Mouse (Mus musculus) forebrain, embryonic 10.5 days (tissue): ENCODE measurements around the gene Narfl. TPM values are rescaled to one million over a fixed set of nuclear protein-coding genes. Genes with fewer than 3 reads are reported as not detected.

Experiments used
- DNase-seq: peaks from one replicate; pipeline ENCODE4 v3.0.0-alpha.2; 2017; ENCODE audit warnings: low spot score; ENCODE audit errors: extremely low spot score
- H3K27ac ChIP-seq: fragments of 300-500 bp; sonication (generic); 2 replicates; pipeline ENCODE4 v1.5.1; 2016; ENCODE audit warnings: mild to moderate bottlenecking
- H3K27me3 ChIP-seq: fragments of 300-500 bp; sonication (generic); 2 replicates; pipeline ENCODE4 v1.6.1; 2016; ENCODE audit warnings: mild to moderate bottlenecking; ENCODE audit not compliant: poor library complexity, severe bottlenecking
- H3K36me3 ChIP-seq: fragments of 300-500 bp; sonication (generic); replicated peaks from 2 replicates; pipeline ENCODE4 v1.6.1; 2016; ENCODE audit warnings: mild to moderate bottlenecking, moderate library complexity
- H3K4me1 ChIP-seq: fragments of 300-500 bp; sonication (generic); 2 replicates; pipeline ENCODE4 v1.6.1; 2016
- H3K4me3 ChIP-seq: fragments of 300-500 bp; sonication (generic); 2 replicates; pipeline ENCODE4 v1.5.1; 2016; ENCODE audit warnings: mild to moderate bottlenecking, moderate library complexity
- H3K9me3 ChIP-seq: fragments of 300-500 bp; sonication (generic); 2 replicates; pipeline ENCODE4 v1.6.1; 2016; ENCODE audit warnings: mild to moderate bottlenecking, moderate library complexity
- WGBS: fragments of 180-500 bp; shearing (Covaris S2); methylation state at CpG from one replicate; pipeline ENCODE4 v1.1.7; 2016; 5-methylcytosine and 5-hydroxymethylcytosine counted together
- polyA plus RNA-seq: library from polyadenylated mRNA; unstranded; fragments of >200 nt; fragmentation: Nextera tagmentation; extraction: Ambion mirVana; gene quantifications from 2 replicates; pipeline ENCODE4 v1.2.1, GENCODE M21; 2016

The Narfl gene
- polyA plus RNA-seq, 1 experiment from 2014 or later: 26.1 TPM

DNA sequence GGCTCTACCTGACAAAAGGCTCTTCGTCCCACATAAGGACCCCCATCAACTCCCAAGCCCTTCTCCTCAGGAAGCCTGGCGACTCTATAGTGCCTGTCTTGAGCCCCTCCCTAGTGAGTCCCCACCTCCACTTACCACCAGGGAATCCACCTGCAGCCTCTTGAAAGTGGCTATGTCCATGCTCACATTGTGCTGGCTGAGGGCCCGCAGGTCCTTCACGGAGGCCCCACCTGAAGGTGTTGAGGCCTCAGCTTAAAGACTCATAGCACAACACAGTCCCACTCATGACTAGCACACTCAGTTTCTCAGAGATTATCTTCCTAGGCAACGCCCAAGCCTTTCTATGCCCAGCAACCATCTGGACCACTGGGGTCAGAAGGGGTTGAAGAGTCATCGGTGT is 24.3 kb upstream of the Narfl start:
- Histone ChIP-seq H3K9me3 (no peaks in the 10 kb centered on the region), H3K4me1 (peaks cover 9% of the 10 kb centered on the region; the same call in 1 of the 2 replicates), H3K27me3 (0 out of 2 replicates have a peak, but pooled peaks cover 2% of the 10 kb centered on the region), H3K4me3 (no peak overlapping the region), H3K27ac (no peak overlapping the region), H3K36me3 (no peaks in the 10 kb centered on the region)
- WGBS: 86% methylated on average over 6 of the region's 6 CpGs
- DNase-seq: no peak

DNA sequence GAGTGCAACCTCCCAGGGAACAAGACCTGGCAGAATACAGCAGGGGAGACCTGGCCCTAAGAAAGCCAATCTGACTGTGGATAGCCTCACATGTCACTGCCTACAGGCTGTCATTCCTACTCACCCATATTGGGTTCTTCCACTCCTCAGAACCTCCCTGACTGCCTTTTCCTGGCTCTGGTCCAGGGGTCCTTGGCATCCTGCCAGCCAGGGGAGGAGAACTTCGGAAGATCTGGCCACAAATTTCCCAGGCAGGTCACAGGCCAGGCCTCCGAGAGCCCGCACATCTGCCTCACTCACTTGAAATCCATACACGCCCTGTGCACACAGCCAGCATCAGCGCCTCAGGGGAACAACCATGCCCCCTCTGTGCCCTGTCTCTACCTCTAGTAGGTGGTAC is 22.1 kb upstream of the Narfl start:
- 85% methylated on average over 5 of the region's 5 CpGs for WGBS
- Histone ChIP-seq H3K4me3 (no peak overlapping the region), H3K27ac (no peak overlapping the region), H3K36me3 (no peaks in the 10 kb centered on the region), H3K27me3 (0 out of 2 replicates have a peak, but pooled peaks cover 4% of the 10 kb centered on the region), H3K4me1 (peaks cover 17% of the 10 kb centered on the region; the same call in 1 of the 2 replicates), H3K9me3 (no peaks in the 10 kb centered on the region)
- no peak for DNase-seq

DNA sequence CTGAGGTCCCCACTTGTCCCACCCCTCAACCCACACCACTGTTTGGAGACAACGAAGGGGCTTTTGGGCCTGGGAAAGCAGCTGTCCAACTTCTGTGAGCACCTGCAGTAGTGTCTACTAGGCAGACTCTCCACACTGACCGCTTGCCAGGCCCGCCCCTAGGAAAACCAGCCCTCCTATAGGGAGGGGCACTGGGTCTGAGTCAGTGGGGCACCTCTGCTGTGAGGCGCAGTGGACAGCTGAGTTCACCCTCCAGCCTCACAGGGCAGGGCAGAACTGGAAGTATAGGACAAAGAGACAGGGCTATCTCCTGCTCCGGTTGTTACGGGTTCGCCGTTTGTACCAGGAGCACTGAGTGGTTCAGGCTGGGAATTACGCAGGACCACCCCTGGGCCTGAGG is 19.3 kb upstream of the Narfl start, which contains the start of gene Msln:
TSS of gene Msln (minus strand) at position 138 of the 400 bp plus-strand sequence.
- WGBS: 85% methylated on average over 9 of the region's 9 CpGs
- no peak for DNase-seq
- 0 out of 2 replicates have a peak within 1 kb of the TSS, but pooled peaks have one; percentile 35 for H3K27ac ChIP-seq
- peaks cover 20% of the 10 kb centered on the region; the same call in 1 of the 2 replicates for H3K4me1 ChIP-seq
- H3K27me3 ChIP-seq: 0 out of 2 replicates have a peak, but pooled peaks cover 5% of the 10 kb centered on the region
- no peak within 1 kb of the TSS for H3K4me3 ChIP-seq
- H3K36me3 ChIP-seq: no peaks in the 10 kb centered on the region
- H3K9me3 ChIP-seq: no peaks in the 10 kb centered on the region

DNA sequence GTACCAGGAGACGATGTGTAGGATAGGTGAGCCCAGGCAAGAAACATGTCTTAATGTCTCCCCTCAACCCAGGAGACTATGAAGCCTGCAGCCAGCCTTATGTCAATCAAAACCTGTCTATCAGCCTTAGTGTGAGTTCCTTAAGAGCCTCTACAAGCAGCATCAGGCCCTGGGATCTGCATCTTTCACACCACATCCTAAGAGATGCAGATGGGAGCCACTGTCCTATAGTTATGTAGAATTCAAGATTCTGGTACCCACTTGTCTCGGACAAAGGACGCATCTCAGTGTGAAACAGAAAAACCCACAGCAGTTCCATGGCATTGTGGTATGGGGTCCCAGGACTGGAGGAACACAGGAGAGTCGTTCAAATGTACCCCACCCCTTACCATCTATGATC is 18.5 kb upstream of the Narfl start:
- no peak for DNase-seq
- H3K9me3 ChIP-seq: no peaks in the 10 kb centered on the region
- WGBS: 84% methylated on average over 4 of the region's 4 CpGs

DNA sequence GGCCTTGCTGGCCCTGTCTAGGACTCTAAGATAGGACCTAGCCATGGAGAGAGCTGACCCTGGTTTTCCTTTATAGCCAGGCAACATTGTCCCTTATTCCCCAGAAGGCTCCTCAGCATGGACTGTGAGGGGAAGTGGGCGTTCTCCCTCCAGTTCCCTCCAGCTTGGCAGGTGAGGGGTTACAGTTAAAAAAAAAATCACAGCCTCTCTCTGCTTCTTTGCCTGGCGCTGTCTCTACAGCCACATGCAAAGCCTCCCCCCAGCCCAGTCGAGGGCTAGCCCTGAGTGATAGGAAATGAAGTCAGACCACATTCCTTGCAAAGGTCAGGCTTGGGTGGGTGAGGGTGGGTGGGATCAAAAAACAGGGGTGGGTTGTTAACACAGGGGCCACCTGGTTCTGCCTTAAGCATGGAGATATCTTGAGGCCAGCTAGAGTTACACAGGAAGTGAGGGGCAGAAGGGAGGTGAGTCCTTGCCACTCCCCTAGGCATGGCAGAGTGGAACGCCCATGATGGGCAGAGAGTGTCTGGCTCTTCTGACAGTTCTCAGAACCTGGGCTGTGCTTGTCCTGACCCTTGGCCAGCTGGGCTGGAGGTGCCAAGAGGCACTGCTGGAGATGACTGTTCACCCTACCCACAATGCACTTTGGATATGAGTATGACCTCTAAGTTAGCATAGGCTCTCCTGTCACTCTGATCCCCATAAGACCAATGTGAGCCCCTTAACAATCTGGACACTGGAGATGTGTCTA is 17.8 kb upstream of the Narfl start:
- no peaks in the 10 kb centered on the region for H3K9me3 ChIP-seq
- WGBS: 66% methylated on average over 4 of the region's 4 CpGs
- 0 out of 2 replicates have a peak, but pooled peaks cover 7% of the 10 kb centered on the region for H3K27me3 ChIP-seq
- H3K4me3 ChIP-seq: no peak overlapping the region
- H3K4me1 ChIP-seq: peaks cover 20% of the 10 kb centered on the region; the same call in 1 of the 2 replicates
- no peaks in the 10 kb centered on the region for H3K36me3 ChIP-seq
- DNase-seq: no peak
- H3K27ac ChIP-seq: 0 out of 2 replicates have a peak overlapping the region, but pooled peaks have one; percentile 8

More for the DNA sequence above, 18.5 kb upstream of the Narfl start:
- H3K27me3 ChIP-seq: 0 out of 2 replicates have a peak, but pooled peaks cover 7% of the 10 kb centered on the region
- no peak overlapping the region for H3K4me3 ChIP-seq
- H3K36me3 ChIP-seq: no peaks in the 10 kb centered on the region
- H3K4me1 ChIP-seq: peaks cover 20% of the 10 kb centered on the region; the same call in 1 of the 2 replicates
- 0 out of 2 replicates have a peak overlapping the region, but pooled peaks have one; percentile 35 for H3K27ac ChIP-seq

DNA sequence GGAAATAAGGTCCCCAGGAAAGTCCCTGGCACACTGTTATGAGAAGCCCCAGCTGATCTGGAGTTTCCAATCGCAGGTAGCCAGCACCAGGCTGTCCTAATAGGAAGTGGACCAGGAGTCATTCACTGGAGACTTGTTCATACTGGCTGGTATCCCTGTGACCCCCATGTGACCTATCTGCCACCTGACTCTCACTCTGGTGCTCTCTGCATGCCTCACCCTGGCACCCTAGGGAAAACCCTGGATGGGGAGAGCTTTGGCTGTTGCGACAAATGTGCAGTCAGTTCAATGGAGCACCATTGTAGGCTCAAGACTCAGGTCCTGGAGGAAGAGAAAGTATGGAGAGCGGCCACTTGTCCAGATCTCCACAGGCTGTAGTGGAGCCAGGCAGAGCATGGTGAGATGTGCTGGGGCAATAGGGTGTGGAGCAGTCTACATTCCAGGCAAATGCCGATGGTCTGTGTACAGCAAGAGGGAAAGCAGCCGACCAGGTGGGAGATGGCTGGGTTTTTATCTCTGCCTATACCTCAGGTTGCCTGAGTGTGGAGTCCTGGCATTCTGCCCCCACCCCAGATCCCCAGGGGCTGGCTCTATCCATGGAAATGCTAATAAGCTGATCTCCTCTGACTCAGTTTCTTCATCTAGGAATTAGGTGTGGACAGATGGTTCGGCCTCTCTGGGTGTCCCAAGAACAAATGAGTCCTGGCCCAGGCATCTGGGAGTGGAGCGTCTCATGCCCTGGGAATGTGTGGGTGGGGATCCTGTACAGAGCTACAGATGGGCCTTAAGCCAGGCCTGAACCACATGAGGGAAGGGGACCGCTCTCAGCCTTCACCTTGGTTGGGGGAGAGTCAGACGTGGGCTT is 17.0 kb upstream of the Narfl start:
- Histone ChIP-seq H3K27ac (no peak overlapping the region), H3K4me1 (peaks cover 20% of the 10 kb centered on the region; the same call in 1 of the 2 replicates), H3K36me3 (no peaks in the 10 kb centered on the region), H3K9me3 (no peaks in the 10 kb centered on the region), H3K27me3 (0 out of 2 replicates have a peak, but pooled peaks cover 7% of the 10 kb centered on the region), H3K4me3 (no peak overlapping the region)
- DNase-seq: no peak
- 88% methylated on average over 9 of the region's 9 CpGs for WGBS

DNA sequence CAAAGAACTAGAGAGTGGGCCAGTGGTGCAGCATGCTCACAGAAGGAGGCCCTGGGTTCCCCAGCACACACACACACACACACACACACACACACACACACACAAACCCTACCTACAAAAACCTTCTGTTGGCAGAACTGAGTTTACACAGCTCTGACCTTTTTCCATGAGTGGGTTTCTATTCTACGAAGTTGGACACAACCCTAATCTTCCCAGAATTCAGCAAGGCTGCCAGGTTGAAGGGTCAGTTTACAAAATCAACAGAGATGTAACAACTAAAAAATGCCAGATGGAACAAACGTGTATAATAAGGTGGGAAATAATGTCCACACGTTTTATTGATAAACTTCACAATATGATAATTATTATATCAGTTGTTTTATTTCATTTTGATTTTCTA is 15.9 kb upstream of the Narfl start:
- H3K4me1 ChIP-seq: peaks cover 26% of the 10 kb centered on the region; the same call in 1 of the 2 replicates
- no peak for DNase-seq
- H3K9me3 ChIP-seq: no peaks in the 10 kb centered on the region
- no peak overlapping the region for H3K27ac ChIP-seq
- no peaks in the 10 kb centered on the region for H3K36me3 ChIP-seq
- H3K4me3 ChIP-seq: no peak overlapping the region
- 77% methylated on average over 3 of the region's 3 CpGs for WGBS
- 0 out of 2 replicates have a peak, but pooled peaks cover 7% of the 10 kb centered on the region for H3K27me3 ChIP-seq

DNA sequence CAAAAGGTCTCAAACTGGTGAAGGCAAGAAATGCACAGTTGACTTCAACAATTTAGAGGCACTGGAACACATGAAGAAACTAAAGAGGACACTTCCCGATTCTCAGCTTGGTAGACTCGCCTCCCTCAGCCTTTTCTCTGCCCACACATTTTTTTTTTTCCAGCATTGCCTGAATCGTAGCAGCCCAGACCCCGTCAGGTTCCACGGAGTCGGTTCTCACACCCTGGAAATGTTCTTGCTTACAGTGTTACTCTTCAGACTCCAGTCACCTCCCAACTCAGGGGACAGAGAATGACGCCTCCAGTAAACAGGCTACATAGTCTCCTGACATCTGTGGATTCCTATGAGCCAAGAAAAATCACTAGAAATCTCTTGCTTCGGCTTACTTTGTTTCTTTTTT is 13.4 kb upstream of the Narfl start:
- 82% methylated on average over 8 of the region's 8 CpGs for WGBS
- Histone ChIP-seq H3K4me1 (peaks cover 21% of the 10 kb centered on the region; the same call in 1 of the 2 replicates), H3K27ac (no peak overlapping the region), H3K27me3 (0 out of 2 replicates have a peak, but pooled peaks cover 3% of the 10 kb centered on the region), H3K36me3 (no peaks in the 10 kb centered on the region), H3K9me3 (no peaks in the 10 kb centered on the region), H3K4me3 (no peak overlapping the region)
- no peak for DNase-seq

DNA sequence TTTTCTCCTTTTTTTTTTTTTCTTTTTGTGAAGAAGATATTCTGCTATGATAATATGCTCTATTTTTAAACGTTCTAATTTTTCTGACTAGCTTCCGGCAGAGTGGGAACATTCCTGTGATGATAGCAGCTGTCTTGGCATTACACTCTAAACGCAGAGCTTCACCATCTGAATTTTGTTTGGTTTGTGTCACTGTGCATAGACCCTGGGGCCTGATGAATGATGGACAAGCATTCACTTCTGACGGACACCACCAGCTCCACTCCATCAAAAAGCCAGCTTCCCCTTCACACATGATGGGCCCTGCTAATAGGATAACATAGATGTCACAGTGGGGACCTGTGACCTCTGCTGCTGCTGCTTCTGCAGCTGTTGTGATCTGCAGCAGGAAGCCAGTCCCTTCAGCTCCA is 12.0 kb upstream of the Narfl start:
- no peak for DNase-seq
- H3K4me3 ChIP-seq: no peak overlapping the region
- no peaks in the 10 kb centered on the region for H3K9me3 ChIP-seq
- peaks cover 16% of the 10 kb centered on the region for H3K4me1 ChIP-seq
- WGBS: 64% methylated on average over 4 of the region's 4 CpGs
- no peaks in the 10 kb centered on the region for H3K36me3 ChIP-seq
- peaks cover 5% of the 10 kb centered on the region; the same call in 1 of the 2 replicates for H3K27me3 ChIP-seq
- no peak overlapping the region for H3K27ac ChIP-seq

DNA sequence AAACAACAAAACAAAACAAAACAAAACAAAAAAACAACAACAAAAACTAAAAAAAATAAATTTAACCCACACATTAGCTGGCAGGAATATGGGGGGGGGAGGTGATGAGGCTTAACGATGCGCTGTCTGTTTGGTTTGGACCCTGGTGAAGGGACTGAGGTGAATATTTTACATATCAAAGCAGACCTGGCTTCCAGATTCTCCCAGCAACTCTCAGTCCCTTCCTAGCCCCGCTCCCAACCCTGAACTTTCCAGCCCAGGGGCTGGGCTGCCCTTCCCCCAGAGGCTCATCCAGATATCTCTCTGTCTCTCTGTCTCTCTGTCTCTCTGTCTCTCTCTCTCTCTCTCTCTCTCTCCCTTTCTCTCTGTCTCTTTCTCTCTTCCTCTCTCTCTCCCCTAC is 11.0 kb upstream of the Narfl start:
- WGBS: 53% methylated on average over 3 of the region's 3 CpGs
- Histone ChIP-seq H3K4me3 (no peak overlapping the region), H3K9me3 (no peaks in the 10 kb centered on the region), H3K27me3 (peaks cover 15% of the 10 kb centered on the region; the same call in 1 of the 2 replicates), H3K27ac (no peak overlapping the region), H3K36me3 (no peaks in the 10 kb centered on the region), H3K4me1 (peaks cover 16% of the 10 kb centered on the region)
- no peak for DNase-seq

DNA sequence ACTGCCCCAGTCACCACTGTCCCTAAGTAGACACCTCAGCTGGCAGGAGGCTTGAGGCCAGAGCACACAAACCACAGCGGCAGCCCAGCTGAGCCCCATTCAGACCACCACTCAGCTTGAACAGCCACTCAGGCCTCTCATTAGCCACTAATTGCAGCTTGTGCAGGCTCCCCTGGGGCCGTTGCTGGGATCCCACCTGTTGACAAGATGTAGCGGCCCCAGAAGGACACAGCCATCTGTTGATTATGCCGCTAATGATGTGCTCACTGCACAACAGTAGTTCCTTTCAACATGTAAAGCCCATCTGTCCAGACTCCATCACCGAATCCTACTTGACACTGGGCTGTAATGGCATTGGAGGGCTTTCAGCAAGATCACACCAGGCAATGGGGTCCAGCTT is 7.7 kb upstream of the Narfl start:
- Histone ChIP-seq H3K4me3 (no peak overlapping the region), H3K27me3 (peaks cover 36% of the 10 kb centered on the region), H3K9me3 (no peaks in the 10 kb centered on the region), H3K27ac (no peak overlapping the region), H3K36me3 (no peaks in the 10 kb centered on the region), H3K4me1 (peaks cover 16% of the 10 kb centered on the region)
- peak; percentile 46 for DNase-seq
- WGBS: 53% methylated on average over 5 of the region's 5 CpGs

DNA sequence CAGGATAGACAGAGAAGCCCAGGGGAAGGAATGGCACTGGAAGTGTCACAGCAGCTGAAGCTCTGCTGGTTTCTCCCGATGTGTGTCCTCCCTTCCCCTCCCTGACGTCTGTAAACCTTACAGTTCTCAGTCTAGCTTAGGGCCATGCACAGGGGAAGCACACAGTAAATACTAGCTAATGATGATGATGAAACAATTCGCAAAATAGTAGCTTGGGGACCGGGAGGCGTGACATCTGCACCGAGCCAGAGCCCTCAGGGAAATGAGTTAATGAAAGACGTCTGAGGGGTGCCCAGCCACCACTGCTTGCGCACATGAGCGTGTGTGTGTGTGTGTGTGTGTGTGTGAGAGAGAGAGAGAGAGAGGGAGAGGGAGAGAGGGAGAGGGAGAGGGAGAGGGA is 4.2 kb upstream of the Narfl start:
- no peak for DNase-seq
- Histone ChIP-seq H3K4me1 (peaks cover 14% of the 10 kb centered on the region), H3K36me3 (no peaks in the 10 kb centered on the region), H3K27ac (no peak overlapping the region), H3K27me3 (peaks cover 36% of the 10 kb centered on the region), H3K9me3 (no peaks in the 10 kb centered on the region), H3K4me3 (no peak overlapping the region)
- WGBS: 60% methylated on average over 9 of the region's 9 CpGs
